ENCODE assay signal across 9 mouse cellular contexts in the genomic region with DNA sequence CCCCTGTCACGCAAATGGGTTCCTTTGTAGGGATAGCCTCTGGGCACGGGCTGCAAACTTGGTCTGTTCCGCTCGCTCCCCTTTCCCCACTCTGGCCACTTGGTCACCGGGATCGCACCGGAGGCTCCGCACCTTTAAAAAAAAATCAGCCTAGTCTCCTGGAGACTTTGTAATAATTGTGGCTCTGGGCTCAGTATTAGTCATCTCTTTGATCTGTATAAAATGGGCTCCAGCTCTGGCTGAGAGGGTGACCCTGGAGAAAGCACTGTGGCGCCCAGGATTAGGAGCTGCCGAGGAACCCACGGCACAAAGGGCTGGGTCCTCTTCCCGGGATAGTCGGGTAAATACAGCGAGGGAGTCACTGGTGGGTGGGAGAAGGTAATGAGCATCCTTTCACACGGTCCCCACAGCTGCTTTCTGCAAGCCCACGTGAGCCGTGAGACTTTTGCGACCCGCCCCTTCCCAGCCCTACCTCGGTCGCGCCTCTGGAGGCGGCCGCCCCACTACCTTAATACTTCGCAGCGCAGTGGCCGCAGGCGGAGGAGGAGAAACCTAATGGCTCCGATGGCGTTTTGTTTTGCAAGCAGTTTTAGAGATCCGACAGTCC. TPM values are rescaled to one million over a fixed set of nuclear protein-coding genes. Genes with fewer than 3 reads are reported as not detected.
DNase-seq lines count a peak whose midpoint lies in the region; ATAC-seq and TF ChIP-seq lines count a peak whose summit lies in the region.
"Had no signal": no experiment of that assay in that cellular context is flagged by ENCODE, and none has a peak within 500 bp of the region (broad histone marks: within the 10 kb centered on the region; RNA-seq: fewer than 3 reads in every experiment).

No protein-coding gene starts in this region.

- intact Hi-C loops in heart, adult 2 months (cut with DNase I), result no loop called here
- intact Hi-C loops in heart, postnatal 25 days (cut with DNase I), result no loop called here

- TF ChIP-seq CTCF in heart, adult 2 months (IDR thresholded peaks at IDR 0.05), result no peak

- no peaks in the 10 kb centered on the region for H3K79me2 ChIP-seq in heart, adult 2 months (replicated peaks; ENCODE audit: control insufficient read depth, insufficient read depth, low read length)

- no peaks in the 10 kb centered on the region; the same call in 1 of the 2 replicates for H3K4me1 ChIP-seq in heart, adult 2 months (ENCODE audit: control insufficient read depth, insufficient read depth, low read length)
- peaks cover 6% of the 10 kb centered on the region; the same call in 1 of the 2 replicates for H3K4me1 ChIP-seq in embryonic facial prominence, embryonic 11.5 days (ENCODE audit: control insufficient read depth, insufficient read depth, low read length)
- H3K4me1 ChIP-seq in hindbrain, embryonic 10.5 days (replicated peaks), result peaks cover 34% of the 10 kb centered on the region
- H3K4me1 ChIP-seq in limb, embryonic 14.5 days (ENCODE audit: control insufficient read depth, insufficient read depth, low read length), result peaks cover 15% of the 10 kb centered on the region
- peaks cover 20% of the 10 kb centered on the region for H3K4me1 ChIP-seq in midbrain, embryonic 12.5 days

- peak overlapping the region; percentile 86 for H3K4me2 ChIP-seq in embryonic facial prominence, embryonic 11.5 days (ENCODE audit: low read depth, low read length)
- peak overlapping the region; percentile 88 for H3K4me2 ChIP-seq in limb, embryonic 14.5 days (replicated peaks; ENCODE audit: low read depth, low read length, severe bottlenecking)
- H3K4me2 ChIP-seq in midbrain, embryonic 12.5 days (replicated peaks), result peak overlapping the region; percentile 69

- H3K9me3 ChIP-seq in embryonic facial prominence, embryonic 11.5 days (replicated peaks; ENCODE audit: control insufficient read depth, low read length), result no peaks in the 10 kb centered on the region
- no peaks in the 10 kb centered on the region for H3K9me3 ChIP-seq in hindbrain, embryonic 10.5 days
- no peaks in the 10 kb centered on the region for H3K9me3 ChIP-seq in limb, embryonic 14.5 days (ENCODE audit: control insufficient read depth, low read length)
- no peaks in the 10 kb centered on the region for H3K9me3 ChIP-seq in midbrain, embryonic 12.5 days

- peak; percentile 60 for TF ChIP-seq POLR2A in heart, adult 2 months (IDR thresholded peaks at IDR 0.05; ENCODE audit: insufficient read depth, low read depth, low read length)
- no peak for TF ChIP-seq POLR2A in limb, embryonic 14.5 days (IDR thresholded peaks at IDR 0.05; ENCODE audit: borderline replicate concordance, extremely low read depth, insufficient read depth, insufficient read length)

- H3K4me3 ChIP-seq in heart, adult 2 months, result peak overlapping the region; percentile 60
- peak overlapping the region; percentile 42 for H3K4me3 ChIP-seq in embryonic facial prominence, embryonic 11.5 days (ENCODE audit: low read depth, low read length)
- H3K4me3 ChIP-seq in hindbrain, embryonic 10.5 days, result peak overlapping the region; percentile 55
- peak overlapping the region; percentile 47 for H3K4me3 ChIP-seq in limb, embryonic 14.5 days (replicated peaks; ENCODE audit: low read length)
- peak overlapping the region; percentile 40 for H3K4me3 ChIP-seq in midbrain, embryonic 12.5 days

- H3K9ac ChIP-seq in heart, adult 2 months (ENCODE audit: low read depth, low read length), result peak overlapping the region; percentile 86
- peak overlapping the region; percentile 43; the same call in 1 of the 2 replicates for H3K9ac ChIP-seq in embryonic facial prominence, embryonic 11.5 days (replicated peaks; ENCODE audit: low read length)
- H3K9ac ChIP-seq in limb, embryonic 14.5 days (ENCODE audit: low read depth, low read length, severe bottlenecking), result 0 out of 2 replicates have a peak overlapping the region, but pooled peaks have one; percentile 58
- H3K9ac ChIP-seq in midbrain, embryonic 12.5 days (replicated peaks), result no peak overlapping the region

- H3K27ac ChIP-seq in heart, adult 2 months, result peak overlapping the region; percentile 77
- no peak overlapping the region; the same call in 1 of the 2 replicates for H3K27ac ChIP-seq in embryonic facial prominence, embryonic 11.5 days (replicated peaks; ENCODE audit: low read depth, low read length)
- no peak overlapping the region for H3K27ac ChIP-seq in hindbrain, embryonic 10.5 days
- H3K27ac ChIP-seq in limb, embryonic 14.5 days (replicated peaks; ENCODE audit: low read depth, low read length), result no peak overlapping the region
- no peak overlapping the region for H3K27ac ChIP-seq in midbrain, embryonic 12.5 days (replicated peaks)

- WGBS in heart, adult 2 months, result 4% methylated on average over 31 of the region's 31 CpGs
- under 1% methylated on average over 31 of the region's 31 CpGs for WGBS in embryonic facial prominence, embryonic 11.5 days
- under 1% methylated on average over 31 of the region's 31 CpGs for WGBS in hindbrain, embryonic 10.5 days
- under 1% methylated on average over 31 of the region's 31 CpGs for WGBS in limb, embryonic 14.5 days
- WGBS in midbrain, embryonic 12.5 days, result under 1% methylated on average over 31 of the region's 31 CpGs

- peaks cover 8% of the 10 kb centered on the region; the same call in 1 of the 2 replicates for H3K36me3 ChIP-seq in heart, adult 2 months (ENCODE audit: control insufficient read depth, insufficient read depth, low read length)
- no peaks in the 10 kb centered on the region for H3K36me3 ChIP-seq in embryonic facial prominence, embryonic 11.5 days (replicated peaks; ENCODE audit: control insufficient read depth, insufficient read depth, low read depth, low read length)
- H3K36me3 ChIP-seq in hindbrain, embryonic 10.5 days, result no peaks in the 10 kb centered on the region
- H3K36me3 ChIP-seq in limb, embryonic 14.5 days (ENCODE audit: control insufficient read depth, insufficient read depth, low read length), result no peaks in the 10 kb centered on the region
- H3K36me3 ChIP-seq in midbrain, embryonic 12.5 days, result no peaks in the 10 kb centered on the region
- H3K36me3 ChIP-seq: G1E had no signal

- DNase-seq in heart, adult 2 months, result peak; percentile 49
- DNase-seq in heart, postnatal 25 days (ENCODE audit: low spot score), result no peak
- DNase-seq in embryonic facial prominence, embryonic 11.5 days (ENCODE audit: low spot score), result peak; percentile 76
- DNase-seq in hindbrain, embryonic 10.5 days (ENCODE audit: low spot score), result peak; percentile 58
- peak; percentile 59 for DNase-seq in limb, embryonic 14.5 days (ENCODE audit: low spot score)
- no peak for DNase-seq in frontal cortex, postnatal 10 days (ENCODE audit: low spot score in 2 of 2)

- peaks cover 11% of the 10 kb centered on the region for H3K27me3 ChIP-seq in heart, adult 2 months (ENCODE audit: control insufficient read depth, insufficient read depth, low read length)
- peaks cover 29% of the 10 kb centered on the region for H3K27me3 ChIP-seq in embryonic facial prominence, embryonic 11.5 days (ENCODE audit: control insufficient read depth, insufficient read depth, low read length)
- H3K27me3 ChIP-seq in hindbrain, embryonic 10.5 days (ENCODE audit: insufficient read depth, poor library complexity, severe bottlenecking), result peaks cover 98% of the 10 kb centered on the region
- peaks cover 29% of the 10 kb centered on the region for H3K27me3 ChIP-seq in limb, embryonic 14.5 days (ENCODE audit: control insufficient read depth, insufficient read depth, low read length)
- peaks cover 79% of the 10 kb centered on the region for H3K27me3 ChIP-seq in midbrain, embryonic 12.5 days

- TF ChIP-seq EP300 in heart, adult 2 months (IDR thresholded peaks at IDR 0.05; ENCODE audit: insufficient read depth, low read depth, low read length), result no peak

- no peak; the same call in 1 of the 2 replicates for ATAC-seq in embryonic facial prominence, embryonic 11.5 days (replicated peaks; ENCODE audit: insufficient number of reproducible peaks, low FRiP score, low TSS enrichment, low read depth)
- 0 out of 2 replicates have a peak, but pooled peaks have one; percentile 17 for ATAC-seq in limb, embryonic 14.5 days (ENCODE audit: low FRiP score, low read depth)
- ATAC-seq in midbrain, embryonic 12.5 days (ENCODE audit: low FRiP score, low read depth), result peak; percentile 42; the same call in 1 of the 2 replicates
- no peak for ATAC-seq in inflammation-experienced regulatory T-cells, adult 6 months

RNA-seq across cellular contexts. Expression of gene Dsp, which starts 1.4 kb away (rescaled TPM):
- 100 to 1,000 TPM; 449 to 577 TPM for total RNA-seq in heart, adult 2 months (2021)
- polyA plus RNA-seq in heart, adult 2 months (2012; rRNA removed), result 84.4 and 141 TPM in 2 replicates
- total RNA-seq in heart, postnatal 25 days (2021), result 100 to 1,000 TPM; 435 to 451 TPM
- polyA plus RNA-seq in embryonic facial prominence, embryonic 11.5 days (2014; fragmentation: Nextera tagmentation; extraction: Ambion mirVana), result 5.7 and 6.1 TPM in 2 replicates
- polyA plus RNA-seq in hindbrain, embryonic 10.5 days (2016; fragmentation: Nextera tagmentation; extraction: Ambion mirVana), result 0.98 and 1.3 TPM in 2 replicates
- 15.6 and 24.9 TPM in 2 replicates for polyA plus RNA-seq in limb, embryonic 14.5 days (2012; rRNA removed)
- polyA plus RNA-seq in limb, embryonic 14.5 days (2014; fragmentation: Nextera tagmentation; extraction: Ambion mirVana), result 39.4 and 50.1 TPM in 2 replicates
- 0.51 and 0.66 TPM in 2 replicates for polyA plus RNA-seq in midbrain, embryonic 12.5 days (2016; fragmentation: Nextera tagmentation; extraction: Ambion mirVana)
- polyA plus RNA-seq in inflammation-experienced regulatory T-cells, adult 6 months (2017; shearing (Covaris generic)), result under 1 TPM; 0.09 to 0.31 (median 0.28) TPM
- polyA plus RNA-seq: G1E had no signal

RNA-seq across cellular contexts. Expression of gene Snrnp48, which starts 52.2 kb away (rescaled TPM):
- total RNA-seq in heart, adult 2 months (2021), result 1 to 10 TPM; 9.6 to 9.7 TPM
- 11.9 and 19.2 TPM in 2 replicates for polyA plus RNA-seq in heart, adult 2 months (2012; rRNA removed)
- total RNA-seq in heart, postnatal 25 days (2021), result 10 to 100 TPM in 1 of 2 experiments, 1 to 10 TPM in 1; 9.7 to 10.3 TPM
- polyA plus RNA-seq in embryonic facial prominence, embryonic 11.5 days (2014; fragmentation: Nextera tagmentation; extraction: Ambion mirVana), result 35.7 and 42.3 TPM in 2 replicates
- 25.2 and 34.3 TPM in 2 replicates for polyA plus RNA-seq in hindbrain, embryonic 10.5 days (2016; fragmentation: Nextera tagmentation; extraction: Ambion mirVana)
- 41.0 and 54.2 TPM in 2 replicates for polyA plus RNA-seq in limb, embryonic 14.5 days (2012; rRNA removed)
- polyA plus RNA-seq in limb, embryonic 14.5 days (2014; fragmentation: Nextera tagmentation; extraction: Ambion mirVana), result 30.1 and 38.9 TPM in 2 replicates
- polyA plus RNA-seq in midbrain, embryonic 12.5 days (2016; fragmentation: Nextera tagmentation; extraction: Ambion mirVana), result 34.8 and 37.6 TPM in 2 replicates
- polyA plus RNA-seq in inflammation-experienced regulatory T-cells, adult 6 months (2017; shearing (Covaris generic)), result 10 to 100 TPM; 50.6 to 77.0 (median 52.7) TPM

Comparison
In these comparisons a context has a peak if more than half of its experiments do, and no peak if none do; other contexts are left out.
1. DNase-seq: peak in heart, adult 2 months (2 of 2), embryonic facial prominence, embryonic 11.5 days (single experiment), hindbrain, embryonic 10.5 days (single experiment) and limb, embryonic 14.5 days (single experiment); none in heart, postnatal 25 days (single experiment) and frontal cortex, postnatal 10 days (0 of 2).
2. ATAC-seq: peak in limb, embryonic 14.5 days (single experiment) and midbrain, embryonic 12.5 days (single experiment); none in embryonic facial prominence, embryonic 11.5 days (single experiment) and inflammation-experienced regulatory T-cells, adult 6 months (single experiment).
3. Peak in every context shown above with its lines, with median percentiles within 50 percentile points of each other: H3K4me3 ChIP-seq and H3K4me2 ChIP-seq.